ENCODE assay signal across 8 mouse cellular contexts in genomic region chrX:7318551-7319025, GRCm38 (mm10). TPM values are rescaled to one million over a fixed set of nuclear protein-coding genes. Genes with fewer than 3 reads are reported as not detected.
A peak's percentile ranks its signal among the peaks of the same experiment; 100 is the strongest.
DNase-seq lines count a peak whose midpoint lies in the region; ATAC-seq and TF ChIP-seq lines count a peak whose summit lies in the region.

No protein-coding gene starts in this region.

- H3K9me3 ChIP-seq in CH12.LX (replicated peaks; ENCODE audit: low read length) = no peaks in the 10 kb centered on the region
- H3K9me3 ChIP-seq in embryonic facial prominence, embryonic 13.5 days = no peaks in the 10 kb centered on the region
- H3K9me3 ChIP-seq in intestine, postnatal 0 days (ENCODE audit: control insufficient read depth) = no peaks in the 10 kb centered on the region
- H3K9me3 ChIP-seq in lung, postnatal 0 days (ENCODE audit: low read length) = no peaks in the 10 kb centered on the region
- no peaks in the 10 kb centered on the region for H3K9me3 ChIP-seq in stomach, embryonic 16.5 days (replicated peaks; ENCODE audit: control insufficient read depth, low read length)

- H3K27ac ChIP-seq in CH12.LX (ENCODE audit: insufficient read depth, low read depth) = peak overlapping the region; percentile 49
- peak overlapping the region; percentile 95 for H3K27ac ChIP-seq in embryonic facial prominence, embryonic 13.5 days
- peak overlapping the region; percentile 78 for H3K27ac ChIP-seq in intestine, postnatal 0 days (ENCODE audit: low read depth, low read length)
- peak overlapping the region; percentile 80 for H3K27ac ChIP-seq in lung, postnatal 0 days (ENCODE audit: low read length)
- peak overlapping the region; percentile 91 for H3K27ac ChIP-seq in stomach, embryonic 16.5 days (ENCODE audit: low read length)

- dilution Hi-C loops in CH12.LX (cut with MboI; ENCODE audit: extremely low pct_ligation_motif_present, extremely low pct_unique_long_range_greater_than_20kb, low sequenced_read_pairs) = no loop called here

- no peaks in the 10 kb centered on the region for H3K79me2 ChIP-seq in CH12.LX (replicated peaks; ENCODE audit: control insufficient read depth, extremely low read depth, insufficient read depth, poor library complexity, severe bottlenecking)

- TF ChIP-seq CTCF in CH12.LX (conservative IDR thresholded peaks at IDR 0.05 in 1 of 2, IDR thresholded peaks at IDR 0.05 in 1 of 2; ENCODE audit: low read depth in 2 of 2, low read length in 2 of 2) = no peak
- TF ChIP-seq CTCF in intestine, postnatal 0 days (IDR thresholded peaks at IDR 0.05; ENCODE audit: low read depth) = peak; percentile 8; the same call in 1 of the 2 replicates
- TF ChIP-seq CTCF in lung, postnatal 0 days (IDR thresholded peaks at IDR 0.05) = peak; percentile 9; the same call in 1 of the 2 replicates

- peak overlapping the region; percentile 61; the same call in 1 of the 2 replicates for H3K4me2 ChIP-seq in CH12.LX (ENCODE audit: insufficient read depth, low read depth, poor library complexity, severe bottlenecking)
- H3K4me2 ChIP-seq in embryonic facial prominence, embryonic 13.5 days = peak overlapping the region; percentile 53
- H3K4me2 ChIP-seq in intestine, postnatal 0 days (replicated peaks; ENCODE audit: low read depth) = peak overlapping the region; percentile 65
- peak overlapping the region; percentile 61 for H3K4me2 ChIP-seq in lung, postnatal 0 days (replicated peaks; ENCODE audit: low read depth, low read length)
- H3K4me2 ChIP-seq in stomach, embryonic 16.5 days (ENCODE audit: low read depth, low read length) = peak overlapping the region; percentile 51

- TF ChIP-seq EP300 in CH12.LX (IDR thresholded peaks at IDR 0.05; ENCODE audit: low read length) = no peak
- TF ChIP-seq EP300 in lung, postnatal 0 days (IDR thresholded peaks at IDR 0.05) = no peak

- WGBS in embryonic facial prominence, embryonic 13.5 days = 22% methylated on average over 37 of the region's 37 CpGs
- WGBS in intestine, postnatal 0 days = 14% methylated on average over 37 of the region's 37 CpGs
- WGBS in lung, postnatal 0 days = 17% methylated on average over 32 of the region's 37 CpGs
- 16% methylated on average over 37 of the region's 37 CpGs for WGBS in stomach, embryonic 16.5 days

- peak overlapping the region; percentile 55 to 82 (median 68) for H3K4me3 ChIP-seq in CH12.LX (replicated peaks in 1 of 3; ENCODE audit: low read depth in 2 of 3, low read length in 2 of 3, poor library complexity in 1 of 3)
- H3K4me3 ChIP-seq in embryonic facial prominence, embryonic 13.5 days = peak overlapping the region; percentile 59
- peak overlapping the region; percentile 62 for H3K4me3 ChIP-seq in intestine, postnatal 0 days (ENCODE audit: low read depth, low read length)
- H3K4me3 ChIP-seq in lung, postnatal 0 days (ENCODE audit: low read depth, low read length) = peak overlapping the region; percentile 57
- H3K4me3 ChIP-seq in stomach, embryonic 16.5 days (replicated peaks; ENCODE audit: low read length) = peak overlapping the region; percentile 63

- TF ChIP-seq RAD21 in CH12.LX (IDR thresholded peaks at IDR 0.05; ENCODE audit: low read depth, low read length) = no peak

- H3K36me3 ChIP-seq in CH12.LX (replicated peaks in 1 of 2; ENCODE audit: control insufficient read depth in 1 of 2, insufficient read depth in 1 of 2, low read length in 1 of 2) = peaks cover 0 to 2% of the 10 kb centered on the region in 2 experiments
- H3K36me3 ChIP-seq in embryonic facial prominence, embryonic 13.5 days = no peaks in the 10 kb centered on the region
- no peaks in the 10 kb centered on the region for H3K36me3 ChIP-seq in intestine, postnatal 0 days (ENCODE audit: control insufficient read depth, insufficient read depth)
- H3K36me3 ChIP-seq in lung, postnatal 0 days (ENCODE audit: insufficient read depth, low read length) = no peaks in the 10 kb centered on the region
- H3K36me3 ChIP-seq in stomach, embryonic 16.5 days (ENCODE audit: control insufficient read depth, insufficient read depth, low read length) = no peaks in the 10 kb centered on the region

- H3K9ac ChIP-seq in CH12.LX (ENCODE audit: insufficient read depth, low read depth) = peak overlapping the region; percentile 80
- peak overlapping the region; percentile 80 for H3K9ac ChIP-seq in embryonic facial prominence, embryonic 13.5 days
- peak overlapping the region; percentile 65 for H3K9ac ChIP-seq in intestine, postnatal 0 days (ENCODE audit: low read depth, low read length)
- H3K9ac ChIP-seq in lung, postnatal 0 days (replicated peaks; ENCODE audit: low read depth) = peak overlapping the region; percentile 59
- peak overlapping the region; percentile 80 for H3K9ac ChIP-seq in stomach, embryonic 16.5 days (ENCODE audit: low read length)

- in situ Hi-C loops in CH12.LX (cut with MboI; ENCODE audit: low pct_ligation_motif_present, low pct_unique_long_range_greater_than_20kb, low sequenced_read_pairs) = no loop called here

- DNase-seq in gastrocnemius, adult 18-20 months (ENCODE audit: low spot score) = peak; percentile 2
- no peak for DNase-seq in gastrocnemius, adult 8-10 months (ENCODE audit: low spot score in 2 of 2)
- DNase-seq in CH12.LX (ENCODE audit: extremely low read depth) = peak; percentile 12
- peak; percentile 37 for DNase-seq in lung, postnatal 0 days (ENCODE audit: low spot score)
- DNase-seq in adrenal gland, adult 8-10 months = no peak

- ATAC-seq in embryonic facial prominence, embryonic 13.5 days (ENCODE audit: insufficient number of reproducible peaks, insufficient read depth, low FRiP score, low TSS enrichment, low read depth) = peak; percentile 61
- peak; percentile 66 for ATAC-seq in intestine, postnatal 0 days
- ATAC-seq in lung, postnatal 0 days = peak; percentile 75
- peak; percentile 72; the same call in 1 of the 2 replicates for ATAC-seq in stomach, embryonic 16.5 days (ENCODE audit: insufficient read depth, low FRiP score)

- no peak for TF ChIP-seq POLR2A in CH12.LX (IDR thresholded peaks at IDR 0.05; ENCODE audit: low read depth, low read length)

- no peaks in the 10 kb centered on the region for H3K27me3 ChIP-seq in CH12.LX (replicated peaks)
- H3K27me3 ChIP-seq in embryonic facial prominence, embryonic 13.5 days = no peaks in the 10 kb centered on the region
- H3K27me3 ChIP-seq in intestine, postnatal 0 days (replicated peaks; ENCODE audit: control insufficient read depth, insufficient read depth, low read length) = no peaks in the 10 kb centered on the region
- H3K27me3 ChIP-seq in lung, postnatal 0 days (replicated peaks; ENCODE audit: insufficient read depth, low read length) = no peaks in the 10 kb centered on the region
- no peaks in the 10 kb centered on the region for H3K27me3 ChIP-seq in stomach, embryonic 16.5 days (ENCODE audit: control insufficient read depth, insufficient read depth, low read length)

- no peaks in the 10 kb centered on the region for H3K4me1 ChIP-seq in CH12.LX (ENCODE audit: control insufficient read depth in 1 of 2, insufficient read depth in 2 of 2)
- H3K4me1 ChIP-seq in embryonic facial prominence, embryonic 13.5 days = 0 out of 2 replicates have a peak, but pooled peaks cover 8% of the 10 kb centered on the region
- no peaks in the 10 kb centered on the region for H3K4me1 ChIP-seq in intestine, postnatal 0 days (replicated peaks; ENCODE audit: control insufficient read depth, insufficient read depth, low read length)
- H3K4me1 ChIP-seq in lung, postnatal 0 days (ENCODE audit: insufficient read depth, low read depth, low read length) = no peaks in the 10 kb centered on the region
- H3K4me1 ChIP-seq in stomach, embryonic 16.5 days (ENCODE audit: control insufficient read depth, insufficient read depth, low read length) = no peaks in the 10 kb centered on the region

TF ChIP-seq in CH12.LX, 34 proteins besides CTCF, POLR2A, EP300 and RAD21:
- TF ChIP-seq JUND (conservative IDR thresholded peaks at IDR 0.05; ENCODE audit: low read depth, low read length) = no peak
- no peak for TF ChIP-seq UBTF (IDR thresholded peaks at IDR 0.05; ENCODE audit: low read depth, low read length)
- TF ChIP-seq ZKSCAN1 (IDR thresholded peaks at IDR 0.05; ENCODE audit: borderline replicate concordance, low read depth, low read length) = no peak
- TF ChIP-seq BHLHE40 (IDR thresholded peaks at IDR 0.05; ENCODE audit: low read depth, low read length) = no peak
- no peak for TF ChIP-seq CHD2 (IDR thresholded peaks at IDR 0.05; ENCODE audit: low read length)
- TF ChIP-seq ZMIZ1 (IDR thresholded peaks at IDR 0.05; ENCODE audit: low read depth, low read length) = no peak
- TF ChIP-seq ELF1 (IDR thresholded peaks at IDR 0.05; ENCODE audit: low read depth, low read length) = no peak
- no peak for TF ChIP-seq MXI1 (IDR thresholded peaks at IDR 0.05; ENCODE audit: low read depth, low read length)
- no peak for TF ChIP-seq MEF2A (IDR thresholded peaks at IDR 0.05; ENCODE audit: borderline replicate concordance, low read depth, low read length)
- TF ChIP-seq SIN3A (IDR thresholded peaks at IDR 0.05; ENCODE audit: low read length) = no peak
- no peak for TF ChIP-seq TCF12 (IDR thresholded peaks at IDR 0.05; ENCODE audit: low read depth, low read length)
TF ChIP-seq in CH12.LX: peak in this region for 0.

RNA-seq across cellular contexts. Expression of gene Clcn5, which starts 0.6 kb away (rescaled TPM):
- total RNA-seq in gastrocnemius, adult 18-20 months (2021) = 1 to 10 TPM; 1.5 to 1.7 TPM
- total RNA-seq in gastrocnemius, adult 8-10 months (2022) = 1 to 10 TPM; 1.4 to 1.6 (median 1.6) TPM
- total RNA-seq in CH12.LX (2012; rRNA removed) (10.3 and 11.0 TPM in 2 replicates), CH12.LX (2014; rRNA removed) (6.9 and 7.5 TPM in 2 replicates)
- 8.4 and 10.2 TPM in 2 replicates for polyA plus RNA-seq in CH12.LX (2012; ENCODE audit: insufficient read length, low read depth)
- polyA plus RNA-seq in embryonic facial prominence, embryonic 13.5 days (2015; fragmentation: Nextera tagmentation; extraction: Ambion mirVana) = 12.0 and 13.1 TPM in 2 replicates
- polyA plus RNA-seq in intestine, postnatal 0 days (2015; fragmentation: Nextera tagmentation; extraction: Ambion mirVana) = 23.2 and 28.5 TPM in 2 replicates
- 3.1 and 3.2 TPM in 2 replicates for polyA plus RNA-seq in lung, postnatal 0 days (2015; fragmentation: Nextera tagmentation; extraction: Ambion mirVana)
- polyA plus RNA-seq in stomach, embryonic 16.5 days (2015; fragmentation: Nextera tagmentation; extraction: Ambion mirVana) = 11.7 and 12.7 TPM in 2 replicates
- 10 to 100 TPM; 34.3 to 36.6 (median 36.2) TPM for total RNA-seq in adrenal gland, adult 8-10 months (2022)

RNA-seq across cellular contexts. Expression of gene Usp27x, which starts 57.0 kb away (rescaled TPM):
- total RNA-seq in gastrocnemius, adult 18-20 months (2021) = under 1 TPM; 0.16 to 0.33 TPM
- under 1 TPM; 0.10 to 0.31 (median 0.21) TPM for total RNA-seq in gastrocnemius, adult 8-10 months (2022)
- total RNA-seq in CH12.LX (2012; rRNA removed) = 0.42 and 0.81 TPM in 2 replicates
- total RNA-seq in CH12.LX (2014; rRNA removed) = 0.36 and 0.49 TPM in 2 replicates
- polyA plus RNA-seq in CH12.LX (2012; ENCODE audit: insufficient read length, low read depth) = 0.50 and 0.64 TPM in 2 replicates
- polyA plus RNA-seq in embryonic facial prominence, embryonic 13.5 days (2015; fragmentation: Nextera tagmentation; extraction: Ambion mirVana) = 1.3 and 1.7 TPM in 2 replicates
- polyA plus RNA-seq in intestine, postnatal 0 days (2015; fragmentation: Nextera tagmentation; extraction: Ambion mirVana) = 0.20 and 0.34 TPM in 2 replicates
- 0.62 and 0.68 TPM in 2 replicates for polyA plus RNA-seq in lung, postnatal 0 days (2015; fragmentation: Nextera tagmentation; extraction: Ambion mirVana)
- 0.46 and 0.56 TPM in 2 replicates for polyA plus RNA-seq in stomach, embryonic 16.5 days (2015; fragmentation: Nextera tagmentation; extraction: Ambion mirVana)
- 10 to 100 TPM; 27.7 to 36.7 (median 32.1) TPM for total RNA-seq in adrenal gland, adult 8-10 months (2022)

Comparison
In these comparisons a context has a peak if more than half of its experiments do, and no peak if none do; other contexts are left out.
1. DNase-seq: peak in gastrocnemius, adult 18-20 months (single experiment), CH12.LX (single experiment) and lung, postnatal 0 days (single experiment); none in gastrocnemius, adult 8-10 months (0 of 2) and adrenal gland, adult 8-10 months (single experiment).
2. CTCF ChIP-seq: peak in intestine, postnatal 0 days (single experiment) and lung, postnatal 0 days (single experiment); none in CH12.LX (0 of 2).
3. Peak in every context shown above with its lines, with median percentiles within 50 percentile points of each other: H3K27ac ChIP-seq, H3K4me2 ChIP-seq, H3K4me3 ChIP-seq, H3K9ac ChIP-seq and ATAC-seq.